ENCODE assay signal across 8 mouse cellular contexts in the genomic region with DNA sequence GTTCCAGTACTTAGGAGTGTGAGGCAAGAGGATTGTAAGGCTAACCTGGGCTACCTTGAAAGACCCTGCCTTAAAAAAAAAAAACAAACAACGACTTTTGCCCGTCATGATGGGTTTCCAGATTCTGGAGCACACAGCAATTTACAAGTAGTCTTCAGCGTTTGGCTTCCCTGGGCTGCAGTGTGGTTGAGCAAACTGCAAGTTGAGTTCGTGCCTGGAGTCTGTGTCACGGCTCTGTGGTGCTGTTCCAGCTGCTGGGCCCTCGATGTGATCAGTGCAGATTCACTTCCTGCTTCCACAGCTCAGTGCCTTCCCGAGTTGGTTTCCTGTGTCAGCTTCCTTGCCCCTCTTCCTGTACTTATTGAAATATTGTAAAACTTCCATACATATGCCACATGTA. TPM values are rescaled to one million over a fixed set of nuclear protein-coding genes. Genes with fewer than 3 reads are reported as not detected.
A peak's percentile ranks its signal among the peaks of the same experiment; 100 is the strongest.
DNase-seq lines count a peak whose midpoint lies in the region; ATAC-seq and TF ChIP-seq lines count a peak whose summit lies in the region.

No protein-coding gene starts in this region.

- TF ChIP-seq EP300 in stomach, postnatal 0 days (optimal IDR thresholded peaks at IDR 0.05), result peak; percentile 1

- peak overlapping the region; percentile 7; the same call in 1 of the 2 replicates for H3K27ac ChIP-seq in forebrain, embryonic 13.5 days
- no peak overlapping the region; the same call in 1 of the 2 replicates for H3K27ac ChIP-seq in forebrain, embryonic 16.5 days (ENCODE audit: low read length)
- H3K27ac ChIP-seq in bone marrow macrophage, adult 2 months (ENCODE audit: insufficient read depth, low read depth, low read length), result peak overlapping the region; percentile 63
- H3K27ac ChIP-seq in stomach, postnatal 0 days (replicated peaks), result peak overlapping the region; percentile 87

- no peak overlapping the region for H3K4me2 ChIP-seq in forebrain, embryonic 13.5 days
- no peak overlapping the region for H3K4me2 ChIP-seq in forebrain, embryonic 16.5 days (ENCODE audit: low read length)
- H3K4me2 ChIP-seq in stomach, postnatal 0 days (replicated peaks; ENCODE audit: low read depth), result no peak overlapping the region; the same call in 1 of the 2 replicates

- no peak overlapping the region for H3K9ac ChIP-seq in forebrain, embryonic 13.5 days
- H3K9ac ChIP-seq in forebrain, embryonic 16.5 days (replicated peaks; ENCODE audit: low read depth, low read length), result no peak overlapping the region
- peak overlapping the region; percentile 18; the same call in 1 of the 2 replicates for H3K9ac ChIP-seq in stomach, postnatal 0 days (ENCODE audit: low read length)

- no peak for ATAC-seq in forebrain, embryonic 13.5 days
- ATAC-seq in forebrain, embryonic 16.5 days, result no peak
- 0 out of 2 replicates have a peak, but pooled peaks have one; percentile 23 for ATAC-seq in stomach, postnatal 0 days (ENCODE audit: low FRiP score, low TSS enrichment)

- H3K4me3 ChIP-seq in forebrain, embryonic 13.5 days, result no peak overlapping the region
- H3K4me3 ChIP-seq in forebrain, embryonic 16.5 days (replicated peaks; ENCODE audit: low read length), result no peak overlapping the region
- H3K4me3 ChIP-seq in bone marrow macrophage, adult 2 months (ENCODE audit: insufficient read depth, low read length), result no peak overlapping the region
- no peak overlapping the region for H3K4me3 ChIP-seq in lung, adult 2 months (replicated peaks; ENCODE audit: extremely low read depth, low read depth, low read length)
- no peak overlapping the region for H3K4me3 ChIP-seq in stomach, postnatal 0 days (ENCODE audit: low read depth, low read length)

- peak; percentile 32 to 33 for DNase-seq in heart, postnatal 36 days
- no peak for DNase-seq in lung, adult 2 months
- DNase-seq in stomach, postnatal 0 days (ENCODE audit: low spot score), result peak; percentile 40
- DNase-seq in left cerebral cortex, adult 18-20 months (ENCODE audit: low spot score in 2 of 2), result no peak
- DNase-seq in ovary, postnatal 10 days (ENCODE audit: low spot score), result no peak

- TF ChIP-seq POLR2A in bone marrow macrophage, adult 2 months (IDR thresholded peaks at IDR 0.05; ENCODE audit: borderline replicate concordance, low read depth, low read length), result no peak
- peak; percentile 13; the same call in 1 of the 2 replicates for TF ChIP-seq POLR2A in lung, adult 2 months (IDR thresholded peaks at IDR 0.05; ENCODE audit: borderline replicate concordance, extremely low read depth, low read depth, low read length)

- TF ChIP-seq CTCF in bone marrow macrophage, adult 2 months (IDR thresholded peaks at IDR 0.05; ENCODE audit: low read depth, low read length), result no peak
- TF ChIP-seq CTCF in lung, adult 2 months (IDR thresholded peaks at IDR 0.05; ENCODE audit: insufficient read depth, low read length), result no peak
- no peak for TF ChIP-seq CTCF in stomach, postnatal 0 days (IDR thresholded peaks at IDR 0.05; ENCODE audit: low read depth)

- H3K27me3 ChIP-seq in forebrain, embryonic 13.5 days, result no peaks in the 10 kb centered on the region
- H3K27me3 ChIP-seq in forebrain, embryonic 16.5 days (replicated peaks; ENCODE audit: control insufficient read depth, insufficient read depth, low read length), result no peaks in the 10 kb centered on the region
- no peaks in the 10 kb centered on the region for H3K27me3 ChIP-seq in stomach, postnatal 0 days (ENCODE audit: control insufficient read depth, insufficient read depth, low read length)

- H3K36me3 ChIP-seq in forebrain, embryonic 13.5 days (ENCODE audit: poor library complexity, severe bottlenecking), result peaks cover 39% of the 10 kb centered on the region
- peaks cover 6% of the 10 kb centered on the region; the same call in 1 of the 2 replicates for H3K36me3 ChIP-seq in forebrain, embryonic 16.5 days (ENCODE audit: control insufficient read depth, insufficient read depth)
- H3K36me3 ChIP-seq in stomach, postnatal 0 days (ENCODE audit: control insufficient read depth, insufficient read depth, low read length), result peaks cover 3% of the 10 kb centered on the region; the same call in 1 of the 2 replicates

- intact Hi-C loops in heart, postnatal 36 days (cut with DNase I), result no loop called here

- WGBS in forebrain, embryonic 13.5 days, result 89% methylated on average over 7 of the region's 7 CpGs
- 72% methylated on average over 7 of the region's 7 CpGs for WGBS in forebrain, embryonic 16.5 days
- 6% methylated on average over 7 of the region's 7 CpGs for WGBS in lung, adult 2 months
- 8% methylated on average over 7 of the region's 7 CpGs for WGBS in stomach, postnatal 0 days

- H3K9me3 ChIP-seq in forebrain, embryonic 13.5 days (replicated peaks), result no peaks in the 10 kb centered on the region
- H3K9me3 ChIP-seq in forebrain, embryonic 16.5 days (ENCODE audit: control insufficient read depth, low read length), result no peaks in the 10 kb centered on the region
- H3K9me3 ChIP-seq in stomach, postnatal 0 days (ENCODE audit: control insufficient read depth, low read length), result no peaks in the 10 kb centered on the region

- H3K4me1 ChIP-seq in forebrain, embryonic 13.5 days, result peaks cover 10% of the 10 kb centered on the region
- peaks cover 16% of the 10 kb centered on the region for H3K4me1 ChIP-seq in forebrain, embryonic 16.5 days (replicated peaks; ENCODE audit: control insufficient read depth, insufficient read depth, low read length)
- peaks cover 18% of the 10 kb centered on the region for H3K4me1 ChIP-seq in bone marrow macrophage, adult 2 months (ENCODE audit: control insufficient read depth, insufficient read depth, low read length)
- H3K4me1 ChIP-seq in lung, adult 2 months (ENCODE audit: control insufficient read depth, insufficient read depth, low read length), result peaks cover 13% of the 10 kb centered on the region
- peaks cover 7% of the 10 kb centered on the region; the same call in 1 of the 2 replicates for H3K4me1 ChIP-seq in stomach, postnatal 0 days (replicated peaks; ENCODE audit: control insufficient read depth, insufficient read depth)

RNA-seq across cellular contexts. Expression of a gene that starts 52.3 kb away (rescaled TPM):
- 24.1 and 25.2 TPM in 2 replicates for polyA plus RNA-seq in forebrain, embryonic 13.5 days (2015; fragmentation: Nextera tagmentation; extraction: Ambion mirVana)
- 27.2 and 31.3 TPM in 2 replicates for polyA plus RNA-seq in forebrain, embryonic 16.5 days (2015; fragmentation: Nextera tagmentation; extraction: Ambion mirVana)
- polyA plus RNA-seq in bone marrow macrophage, adult 2 months (2012; ENCODE audit: insufficient read depth, insufficient read length, missing spikeins), result 10.9 and 12.5 TPM in 2 replicates
- total RNA-seq in heart, postnatal 36 days (2021), result 10 to 100 TPM; 11.0 to 12.8 TPM
- polyA plus RNA-seq in lung, adult 2 months (2012; rRNA removed), result 43.0 and 65.1 TPM in 2 replicates
- polyA plus RNA-seq in stomach, postnatal 0 days (2015; fragmentation: Nextera tagmentation; extraction: Ambion mirVana), result 9.5 and 10.3 TPM in 2 replicates
- 10 to 100 TPM; 19.0 to 20.1 TPM for total RNA-seq in left cerebral cortex, adult 18-20 months (2021)

RNA-seq across cellular contexts. Expression of a gene that starts 56.1 kb away (rescaled TPM):
- 63.8 and 65.1 TPM in 2 replicates for polyA plus RNA-seq in forebrain, embryonic 13.5 days (2015; fragmentation: Nextera tagmentation; extraction: Ambion mirVana)
- 70.3 and 76.2 TPM in 2 replicates for polyA plus RNA-seq in forebrain, embryonic 16.5 days (2015; fragmentation: Nextera tagmentation; extraction: Ambion mirVana)
- 132 and 135 TPM in 2 replicates for polyA plus RNA-seq in bone marrow macrophage, adult 2 months (2012; ENCODE audit: insufficient read depth, insufficient read length, missing spikeins)
- 10 to 100 TPM; 58.7 to 79.0 TPM for total RNA-seq in heart, postnatal 36 days (2021)
- polyA plus RNA-seq in lung, adult 2 months (2012; rRNA removed), result 69.0 and 71.5 TPM in 2 replicates
- 54.4 and 55.6 TPM in 2 replicates for polyA plus RNA-seq in stomach, postnatal 0 days (2015; fragmentation: Nextera tagmentation; extraction: Ambion mirVana)
- total RNA-seq in left cerebral cortex, adult 18-20 months (2021), result 10 to 100 TPM; 65.1 to 66.8 TPM

Comparison
In these comparisons a context has a peak if more than half of its experiments do, and no peak if none do; other contexts are left out.
1. DNase-seq: peak in heart, postnatal 36 days (2 of 2) and stomach, postnatal 0 days (single experiment); none in lung, adult 2 months (single experiment), left cerebral cortex, adult 18-20 months (0 of 2) and ovary, postnatal 10 days (single experiment).